Comparison of ENCODE assay signal across 8 mouse cellular contexts in the genomic region with DNA sequence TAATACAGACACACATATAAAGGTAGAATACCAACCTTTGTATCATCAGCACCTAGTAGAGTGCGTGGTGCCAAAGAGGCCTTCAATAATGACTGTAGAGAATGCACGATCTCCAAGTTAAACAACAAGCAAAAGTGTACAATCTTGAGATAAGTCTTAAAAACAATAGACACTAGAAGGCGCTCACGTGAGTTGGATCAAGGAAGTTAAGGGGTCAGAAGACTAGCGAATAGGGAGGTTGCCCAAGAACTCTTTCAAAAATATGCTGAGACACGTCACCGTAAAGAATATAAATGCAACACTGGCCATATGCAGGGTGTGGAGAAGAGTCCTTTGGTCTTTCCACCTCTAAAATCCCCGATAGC. TPM values are rescaled to one million over a fixed set of nuclear protein-coding genes. Genes with fewer than 3 reads are reported as not detected.
DNase-seq lines count a peak whose midpoint lies in the region; ATAC-seq and TF ChIP-seq lines count a peak whose summit lies in the region.

No protein-coding gene starts in this region.

- no peaks in the 10 kb centered on the region for H3K36me3 ChIP-seq in heart, embryonic 16.5 days (ENCODE audit: control insufficient read depth, insufficient read depth)
- 0 out of 2 replicates have a peak, but pooled peaks cover 7% of the 10 kb centered on the region for H3K36me3 ChIP-seq in heart, postnatal 0 days (replicated peaks; ENCODE audit: control insufficient read depth, insufficient read depth, low read length)
- H3K36me3 ChIP-seq in liver, embryonic 15.5 days (replicated peaks) = no peaks in the 10 kb centered on the region
- H3K36me3 ChIP-seq in stomach, postnatal 0 days (ENCODE audit: control insufficient read depth, insufficient read depth, low read length) = no peaks in the 10 kb centered on the region

- H3K4me1 ChIP-seq in heart, embryonic 16.5 days (ENCODE audit: control insufficient read depth, insufficient read depth, low read length) = peaks cover 12% of the 10 kb centered on the region
- peaks cover 18% of the 10 kb centered on the region for H3K4me1 ChIP-seq in heart, postnatal 0 days (ENCODE audit: control insufficient read depth, insufficient read depth)
- peaks cover 31% of the 10 kb centered on the region for H3K4me1 ChIP-seq in liver, embryonic 15.5 days (replicated peaks)
- peaks cover 2% of the 10 kb centered on the region; the same call in 1 of the 2 replicates for H3K4me1 ChIP-seq in stomach, postnatal 0 days (replicated peaks; ENCODE audit: control insufficient read depth, insufficient read depth)

- TF ChIP-seq EP300 in heart, postnatal 0 days (IDR thresholded peaks at IDR 0.05; ENCODE audit: low read depth) = no peak
- TF ChIP-seq EP300 in stomach, postnatal 0 days (optimal IDR thresholded peaks at IDR 0.05) = no peak

- no peaks in the 10 kb centered on the region for H3K9me3 ChIP-seq in heart, embryonic 16.5 days (replicated peaks; ENCODE audit: control insufficient read depth, low read length)
- H3K9me3 ChIP-seq in heart, postnatal 0 days (replicated peaks; ENCODE audit: control insufficient read depth, low read length) = no peaks in the 10 kb centered on the region
- H3K9me3 ChIP-seq in liver, embryonic 15.5 days (replicated peaks) = no peaks in the 10 kb centered on the region
- H3K9me3 ChIP-seq in stomach, postnatal 0 days (ENCODE audit: control insufficient read depth, low read length) = no peaks in the 10 kb centered on the region

- intact Hi-C loops in left cerebral cortex, postnatal 36 days (cut with DNase I) = loop anchor here (10.0 kb wide), 2 partner anchors 239 to 559 kb away; partner anchors contain the start of gene Rgs7bp

- peak overlapping the region; percentile 88 for H3K4me2 ChIP-seq in heart, embryonic 16.5 days (ENCODE audit: low read depth, low read length)
- peak overlapping the region; percentile 67 for H3K4me2 ChIP-seq in heart, postnatal 0 days (ENCODE audit: low read depth, low read length)
- peak overlapping the region; percentile 73 for H3K4me2 ChIP-seq in liver, embryonic 15.5 days
- peak overlapping the region; percentile 77 for H3K4me2 ChIP-seq in stomach, postnatal 0 days (replicated peaks; ENCODE audit: low read depth)

- no peaks in the 10 kb centered on the region for H3K27me3 ChIP-seq in heart, embryonic 16.5 days (ENCODE audit: control insufficient read depth, insufficient read depth, low read length)
- H3K27me3 ChIP-seq in heart, postnatal 0 days (ENCODE audit: control insufficient read depth, insufficient read depth, low read length) = no peaks in the 10 kb centered on the region
- H3K27me3 ChIP-seq in liver, embryonic 15.5 days = no peaks in the 10 kb centered on the region
- no peaks in the 10 kb centered on the region for H3K27me3 ChIP-seq in stomach, postnatal 0 days (ENCODE audit: control insufficient read depth, insufficient read depth, low read length)

- 8% methylated on average over 8 of the region's 8 CpGs for WGBS in heart, embryonic 16.5 days
- 10% methylated on average over 8 of the region's 8 CpGs for WGBS in heart, postnatal 0 days
- WGBS in liver, embryonic 15.5 days (ENCODE audit: insufficient replicate concordance) = 9% methylated on average over 8 of the region's 8 CpGs
- WGBS in stomach, postnatal 0 days = 7% methylated on average over 8 of the region's 8 CpGs

- DNase-seq in heart, adult 11 months = no peak
- DNase-seq in MN1 (ENCODE audit: low spot score) = peak; percentile 67
- no peak for DNase-seq in heart, postnatal 0 days (ENCODE audit: low spot score)
- no peak for DNase-seq in stomach, postnatal 0 days (ENCODE audit: low spot score)
- DNase-seq in cerebellum, adult 9-11 months = no peak
- no peak for DNase-seq in left cerebral cortex, postnatal 36 days (ENCODE audit: low spot score in 2 of 2)

- 0 out of 2 replicates have a peak, but pooled peaks have one; percentile 11 for ATAC-seq in heart, embryonic 16.5 days (replicated peaks; ENCODE audit: extremely low read depth, insufficient read depth, low FRiP score)
- ATAC-seq in heart, postnatal 0 days (ENCODE audit: insufficient read depth, low read depth) = no peak
- peak; percentile 1; the same call in 1 of the 2 replicates for ATAC-seq in liver, embryonic 15.5 days (ENCODE audit: insufficient read depth)
- no peak for ATAC-seq in stomach, postnatal 0 days (ENCODE audit: low FRiP score, low TSS enrichment)

- peak overlapping the region; percentile 80 for H3K4me3 ChIP-seq in heart, embryonic 16.5 days (ENCODE audit: low read length)
- H3K4me3 ChIP-seq in heart, postnatal 0 days (ENCODE audit: low read depth, low read length) = peak overlapping the region; percentile 72
- peak overlapping the region; percentile 78 for H3K4me3 ChIP-seq in liver, embryonic 15.5 days (replicated peaks)
- H3K4me3 ChIP-seq in stomach, postnatal 0 days (ENCODE audit: low read depth, low read length) = peak overlapping the region; percentile 74

- H3K27ac ChIP-seq in heart, embryonic 16.5 days (ENCODE audit: low read length) = peak overlapping the region; percentile 76
- H3K27ac ChIP-seq in heart, postnatal 0 days (ENCODE audit: low read depth) = peak overlapping the region; percentile 79; the same call in 1 of the 2 replicates
- H3K27ac ChIP-seq in liver, embryonic 15.5 days (replicated peaks) = peak overlapping the region; percentile 84
- H3K27ac ChIP-seq in stomach, postnatal 0 days (replicated peaks) = peak overlapping the region; percentile 89

- H3K9ac ChIP-seq in heart, embryonic 16.5 days (ENCODE audit: low read length) = peak overlapping the region; percentile 90
- H3K9ac ChIP-seq in heart, postnatal 0 days (replicated peaks; ENCODE audit: low read depth, low read length) = peak overlapping the region; percentile 84
- peak overlapping the region; percentile 81 for H3K9ac ChIP-seq in liver, embryonic 15.5 days
- H3K9ac ChIP-seq in stomach, postnatal 0 days (ENCODE audit: low read length) = peak overlapping the region; percentile 90

- TF ChIP-seq CTCF in heart, postnatal 0 days (IDR thresholded peaks at IDR 0.05; ENCODE audit: low read depth) = no peak
- TF ChIP-seq CTCF in stomach, postnatal 0 days (IDR thresholded peaks at IDR 0.05; ENCODE audit: low read depth) = peak; percentile 32; the same call in 1 of the 2 replicates

RNA-seq across cellular contexts. Expression of gene Cwc27, which starts 0.7 kb away (rescaled TPM):
- polyA plus RNA-seq in heart, embryonic 16.5 days (2015; fragmentation: Nextera tagmentation; extraction: Ambion mirVana) = 20.7 and 23.4 TPM in 2 replicates
- total RNA-seq in heart, postnatal 0 days (2014; rRNA removed; ENCODE audit: low replicate concordance) = 26.5 and 27.2 TPM in 2 replicates
- 19.3 and 21.4 TPM in 2 replicates for polyA plus RNA-seq in heart, postnatal 0 days (2015; fragmentation: Nextera tagmentation; extraction: Ambion mirVana)
- polyA plus RNA-seq in liver, embryonic 15.5 days (2015; fragmentation: Nextera tagmentation; extraction: Ambion mirVana) = 6.6 and 8.3 TPM in 2 replicates
- 14.7 and 16.3 TPM in 2 replicates for polyA plus RNA-seq in stomach, postnatal 0 days (2015; fragmentation: Nextera tagmentation; extraction: Ambion mirVana)
- 10 to 100 TPM; 17.3 to 24.1 TPM for total RNA-seq in left cerebral cortex, postnatal 36 days (2021)

RNA-seq across cellular contexts. Expression of gene Srek1ip1, which starts 24.0 kb away (rescaled TPM):
- polyA plus RNA-seq in heart, embryonic 16.5 days (2015; fragmentation: Nextera tagmentation; extraction: Ambion mirVana) = 15.1 and 17.8 TPM in 2 replicates
- total RNA-seq in heart, postnatal 0 days (2014; rRNA removed; ENCODE audit: low replicate concordance) = 8.1 and 20.3 TPM in 2 replicates
- 18.8 and 19.7 TPM in 2 replicates for polyA plus RNA-seq in heart, postnatal 0 days (2015; fragmentation: Nextera tagmentation; extraction: Ambion mirVana)
- polyA plus RNA-seq in liver, embryonic 15.5 days (2015; fragmentation: Nextera tagmentation; extraction: Ambion mirVana) = 6.9 and 7.2 TPM in 2 replicates
- polyA plus RNA-seq in stomach, postnatal 0 days (2015; fragmentation: Nextera tagmentation; extraction: Ambion mirVana) = 11.3 and 14.0 TPM in 2 replicates
- total RNA-seq in left cerebral cortex, postnatal 36 days (2021) = 10 to 100 TPM; 16.6 to 19.5 TPM

RNA-seq across cellular contexts. Expression of gene Shisal2b, which starts 47.4 kb away (rescaled TPM):
- polyA plus RNA-seq in heart, embryonic 16.5 days (2015; fragmentation: Nextera tagmentation; extraction: Ambion mirVana) = not detected in 2 replicates
- total RNA-seq in heart, postnatal 0 days (2014; rRNA removed; ENCODE audit: low replicate concordance) = not detected in 2 replicates
- polyA plus RNA-seq in heart, postnatal 0 days (2015; fragmentation: Nextera tagmentation; extraction: Ambion mirVana) = not detected in 2 replicates
- not detected in 2 replicates for polyA plus RNA-seq in liver, embryonic 15.5 days (2015; fragmentation: Nextera tagmentation; extraction: Ambion mirVana)
- not detected in 2 replicates for polyA plus RNA-seq in stomach, postnatal 0 days (2015; fragmentation: Nextera tagmentation; extraction: Ambion mirVana)
- 1 to 10 TPM; 1.2 to 1.8 TPM for total RNA-seq in left cerebral cortex, postnatal 36 days (2021)

Comparison
In these comparisons a context has a peak if more than half of its experiments do, and no peak if none do; other contexts are left out.
1. ATAC-seq: peak in heart, embryonic 16.5 days (single experiment) and liver, embryonic 15.5 days (single experiment); none in heart, postnatal 0 days (single experiment) and stomach, postnatal 0 days (single experiment).
2. Peak in every context shown above with its lines, with median percentiles within 50 percentile points of each other: H3K27ac ChIP-seq, H3K4me2 ChIP-seq, H3K4me3 ChIP-seq and H3K9ac ChIP-seq.